30 mouse cellular contexts compared by ENCODE assay signal in the genomic region with DNA sequence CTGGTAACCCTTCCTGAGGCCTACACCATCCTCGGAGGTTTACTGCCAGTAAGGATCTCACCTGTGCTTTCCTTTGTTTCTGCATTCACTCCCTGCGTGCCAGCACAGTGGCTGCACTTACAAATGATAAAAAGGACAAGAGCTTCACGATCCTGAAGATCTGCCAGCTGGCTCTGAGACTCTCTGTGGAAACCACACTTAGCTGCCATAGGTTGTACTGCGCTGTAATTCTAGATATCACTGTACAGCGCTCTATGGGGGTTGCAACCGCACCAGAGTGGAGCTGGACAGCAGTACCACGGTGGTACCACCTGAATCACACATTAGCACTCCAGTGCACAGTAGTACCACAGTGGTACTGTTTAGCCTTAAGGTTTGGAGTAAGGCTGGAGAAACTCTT.
DNase-seq lines count a peak whose midpoint lies in the region; ATAC-seq and TF ChIP-seq lines count a peak whose summit lies in the region.
"Had no signal": no experiment of that assay in that cellular context is flagged by ENCODE, and none has a peak within 500 bp of the region (broad histone marks: within the 10 kb centered on the region; RNA-seq: fewer than 3 reads in every experiment).

No protein-coding gene starts in this region.

- DNase-seq in embryonic facial prominence, embryonic 14.5 days (ENCODE audit: low spot score): peak; percentile 11
- no peak for DNase-seq in embryonic facial prominence, embryonic 10.5 days (ENCODE audit: low spot score)
- DNase-seq in heart, postnatal 0 days (ENCODE audit: low spot score): no peak
- no peak for DNase-seq in heart, adult 9 months (ENCODE audit: low spot score in 2 of 2)
- peak; percentile 73 for DNase-seq in brain, adult 2 months (ENCODE audit: low read depth, low spot score)
- no peak for DNase-seq in thymus, postnatal 14 days
- DNase-seq: adrenal gland, postnatal 36 days; B cell, adult 2 months; gastrocnemius, postnatal 14 days; heart, adult 18-20 months; kidney, adult 9 months; kidney, postnatal 25 days; lung, postnatal 36 days; retina, postnatal 1 day; right cerebral cortex, postnatal 25 days; spleen, adult 18-20 months; thymus, postnatal 25 days had no signal

- 76% methylated on average over 7 of the region's 7 CpGs for WGBS in embryonic facial prominence, embryonic 14.5 days
- 90% methylated on average over 7 of the region's 7 CpGs for WGBS in embryonic facial prominence, embryonic 10.5 days
- 26% methylated on average over 7 of the region's 7 CpGs for WGBS in heart, postnatal 0 days

- TF ChIP-seq EP300 in heart, postnatal 0 days (IDR thresholded peaks at IDR 0.05; ENCODE audit: low read depth): no peak

- peaks cover 43% of the 10 kb centered on the region for H3K36me3 ChIP-seq in embryonic facial prominence, embryonic 14.5 days (ENCODE audit: control insufficient read depth, insufficient read depth, low read length)
- H3K36me3 ChIP-seq in embryonic facial prominence, embryonic 10.5 days (replicated peaks): peaks cover 60% of the 10 kb centered on the region
- H3K36me3 ChIP-seq in heart, postnatal 0 days (replicated peaks; ENCODE audit: control insufficient read depth, insufficient read depth, low read length): peaks cover 38% of the 10 kb centered on the region
- H3K36me3 ChIP-seq: G1E; intestine, embryonic 15.5 days had no signal

- no peaks in the 10 kb centered on the region for H3K9me3 ChIP-seq in embryonic facial prominence, embryonic 14.5 days (ENCODE audit: control insufficient read depth, low read length)
- H3K9me3 ChIP-seq in embryonic facial prominence, embryonic 10.5 days: no peaks in the 10 kb centered on the region
- H3K9me3 ChIP-seq in heart, postnatal 0 days (replicated peaks; ENCODE audit: control insufficient read depth, low read length): no peaks in the 10 kb centered on the region
- H3K9me3 ChIP-seq: embryonic facial prominence, embryonic 13.5 days; forebrain, embryonic 15.5 days; hindbrain, embryonic 10.5 days; intestine, embryonic 15.5 days; liver, embryonic 15.5 days; lung, embryonic 15.5 days; midbrain, embryonic 15.5 days; neural tube, embryonic 13.5 days had no signal

- H3K27me3 ChIP-seq in embryonic facial prominence, embryonic 14.5 days (replicated peaks; ENCODE audit: control insufficient read depth, insufficient read depth, low read length): no peaks in the 10 kb centered on the region
- no peaks in the 10 kb centered on the region for H3K27me3 ChIP-seq in embryonic facial prominence, embryonic 10.5 days (replicated peaks; ENCODE audit: low read depth, poor library complexity, severe bottlenecking)
- no peaks in the 10 kb centered on the region for H3K27me3 ChIP-seq in heart, postnatal 0 days (ENCODE audit: control insufficient read depth, insufficient read depth, low read length)
- H3K27me3 ChIP-seq: CH12.LX; embryonic facial prominence, embryonic 13.5 days; forebrain, embryonic 15.5 days; intestine, embryonic 15.5 days; liver, embryonic 15.5 days; lung, embryonic 15.5 days; midbrain, embryonic 15.5 days; neural tube, embryonic 13.5 days; Patski had no signal

- no peak for ATAC-seq in embryonic facial prominence, embryonic 14.5 days (ENCODE audit: low read depth)
- ATAC-seq in heart, postnatal 0 days (ENCODE audit: insufficient read depth, low read depth): no peak
- peak; percentile 41 for ATAC-seq in megakaryocyte progenitor cell, adult 5-6 weeks (replicated peaks; ENCODE audit: poor library complexity)
- ATAC-seq: forebrain, embryonic 15.5 days; hindbrain, embryonic 16.5 days; intestine, embryonic 15.5 days; midbrain, embryonic 15.5 days; Patski had no signal

- no peak for TF ChIP-seq CTCF in heart, postnatal 0 days (IDR thresholded peaks at IDR 0.05; ENCODE audit: low read depth)

- H3K9ac ChIP-seq in embryonic facial prominence, embryonic 14.5 days (ENCODE audit: low read depth, low read length): no peak overlapping the region
- 0 out of 2 replicates have a peak overlapping the region, but pooled peaks have one; percentile 8 for H3K9ac ChIP-seq in heart, postnatal 0 days (replicated peaks; ENCODE audit: low read depth, low read length)
- H3K9ac ChIP-seq: embryonic facial prominence, embryonic 13.5 days; forebrain, embryonic 15.5 days; intestine, embryonic 15.5 days; liver, embryonic 15.5 days; lung, embryonic 15.5 days; midbrain, embryonic 15.5 days; neural tube, embryonic 13.5 days had no signal

- H3K4me1 ChIP-seq in embryonic facial prominence, embryonic 14.5 days (ENCODE audit: control insufficient read depth, insufficient read depth, low read length): no peaks in the 10 kb centered on the region
- peaks cover 14% of the 10 kb centered on the region for H3K4me1 ChIP-seq in embryonic facial prominence, embryonic 10.5 days
- H3K4me1 ChIP-seq in heart, postnatal 0 days (ENCODE audit: control insufficient read depth, insufficient read depth): peaks cover 38% of the 10 kb centered on the region; the same call in 1 of the 2 replicates
- H3K4me1 ChIP-seq: intestine, embryonic 15.5 days; midbrain, embryonic 15.5 days had no signal

- no peak overlapping the region for H3K27ac ChIP-seq in embryonic facial prominence, embryonic 14.5 days (replicated peaks; ENCODE audit: low read depth, low read length)
- H3K27ac ChIP-seq in embryonic facial prominence, embryonic 10.5 days (replicated peaks): no peak overlapping the region
- H3K27ac ChIP-seq in heart, postnatal 0 days (ENCODE audit: low read depth): peak overlapping the region; percentile 16; the same call in 1 of the 2 replicates
- H3K27ac ChIP-seq: forebrain, embryonic 15.5 days; intestine, embryonic 15.5 days; liver, embryonic 15.5 days; midbrain, embryonic 15.5 days; neural tube, embryonic 13.5 days had no signal

- H3K4me2 ChIP-seq in embryonic facial prominence, embryonic 14.5 days (ENCODE audit: low read depth, low read length): no peak overlapping the region
- no peak overlapping the region for H3K4me2 ChIP-seq in heart, postnatal 0 days (ENCODE audit: low read depth, low read length)
- H3K4me2 ChIP-seq: embryonic facial prominence, embryonic 13.5 days; forebrain, embryonic 15.5 days; intestine, embryonic 15.5 days; midbrain, embryonic 15.5 days; neural tube, embryonic 13.5 days had no signal

- H3K4me3 ChIP-seq in embryonic facial prominence, embryonic 14.5 days (ENCODE audit: low read depth, low read length): no peak overlapping the region
- no peak overlapping the region for H3K4me3 ChIP-seq in embryonic facial prominence, embryonic 10.5 days
- no peak overlapping the region for H3K4me3 ChIP-seq in heart, postnatal 0 days (ENCODE audit: low read depth, low read length)
- H3K4me3 ChIP-seq: embryonic facial prominence, embryonic 13.5 days; forebrain, embryonic 15.5 days; hindbrain, embryonic 10.5 days; intestine, embryonic 15.5 days; lung, embryonic 15.5 days; midbrain, embryonic 15.5 days; neural tube, embryonic 13.5 days had no signal

Comparison
In these comparisons a context has a peak if more than half of its experiments do, and no peak if none do; other contexts are left out.
1. DNase-seq: peak in embryonic facial prominence, embryonic 14.5 days (single experiment) and brain, adult 2 months (single experiment); none in embryonic facial prominence, embryonic 10.5 days (single experiment), heart, postnatal 0 days (single experiment), heart, adult 9 months (0 of 2) and thymus, postnatal 14 days (single experiment).